Mouse (Mus musculus) gastrocnemius, postnatal 4 days (tissue): ENCODE measurements around the gene Gm3685. TPM values are rescaled to one million over a fixed set of nuclear protein-coding genes. Genes with fewer than 3 reads are reported as not detected.
"Not testable (repeated sequence)": the region's sequence is repeated elsewhere in the genome, so short reads cannot be mapped to it uniquely, and the experiment has no call there.

ENCODE experiments used
- DNase-seq, 2 experiments: peaks; one replicate each; pipeline ENCODE4 v3.0.0; 2021 to 2022; ENCODE audit warnings: low spot score in 2 of 2, mixed read lengths in 2 of 2
- long read RNA-seq, 2 experiments: library from polyadenylated mRNA; stranded (forward); transcript quantifications; one replicate each; pipeline ENCODE4 v2.0.0; 2021
- total RNA-seq, 2 experiments: library from RNA; stranded (reverse); gene quantifications; 2 replicates each; pipeline ENCODE4 v1.2.3; 2021

Gene Gm3685
- not detected for total RNA-seq
- long read RNA-seq, experiment 1 = 0 reads
- long read RNA-seq, experiment 2 = 0 reads

GRCm38 (mm10) chr14:7044870-7045269 is at the start of gene Gm3685:
Gene Gm3685 (minus strand): TSS chr14:7044970.
- DNase-seq = not testable (repeated sequence)

GRCm38 (mm10) chr14:7026781-7027749 is 17.7 kb downstream of the Gm3685 start, which contains the start of gene Gm10406:
Gene Gm10406 (minus strand): TSS chr14:7027449.
- DNase-seq = peak in 1 of 2 experiments; percentile 9

DNA sequence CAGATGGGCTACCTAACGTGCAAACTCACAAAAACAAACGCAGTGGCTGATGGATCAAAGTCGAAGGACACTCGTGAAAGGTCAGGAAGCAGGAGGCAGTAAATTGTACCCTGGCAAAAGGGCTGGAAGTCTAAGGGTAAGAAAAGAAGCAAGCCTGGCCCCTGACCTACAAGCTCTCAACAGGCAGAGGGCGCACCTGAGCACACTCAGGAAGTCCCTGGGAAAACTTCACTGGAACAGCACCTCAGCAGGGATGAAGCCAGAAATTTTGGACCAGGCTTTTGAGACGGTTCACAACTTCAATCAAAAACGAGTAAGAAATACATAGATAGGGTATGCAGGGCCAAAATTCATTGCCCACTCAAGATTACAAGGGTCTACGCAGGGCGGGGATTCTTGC is 18.5 kb downstream of the Gm3685 start:
- not testable (repeated sequence) for DNase-seq

Other genes with a start within 250 kb of the Gm3685 start
- gene Gm3642, start 204.7 kb downstream of the Gm3685 start, total RNA-seq = not detected
- gene Gm3667, start 155.0 kb downstream of the Gm3685 start, total RNA-seq = 1 to 10 TPM in 1 of 2 experiments, under 1 TPM in 1; 0.69 to 2.2 TPM
- gene Gm6356, start 71.2 kb downstream of the Gm3685 start, total RNA-seq = not detected
- under 1 TPM in 1 of 2 experiments, not detected in 1; 0.34 TPM for gene Gm10406, start 17.5 kb downstream of the Gm3685 start, total RNA-seq
- gene Gm3696, start 55.7 kb upstream of the Gm3685 start, total RNA-seq = 1 to 10 TPM in 1 of 2 experiments, under 1 TPM in 1; 0.91 to 1.9 TPM
- gene Gm6676, start 80.4 kb upstream of the Gm3685 start, total RNA-seq = under 1 TPM in 1 of 2 experiments, not detected in 1; 0.15 TPM
- gene Gm3512, start 129.6 kb upstream of the Gm3685 start, total RNA-seq = under 1 TPM; 0.49 TPM
- gene Gm16434, start 149.6 kb upstream of the Gm3685 start, total RNA-seq = under 1 TPM in 1 of 2 experiments, not detected in 1; 0.15 TPM
- gene Gm3727, start 219.7 kb upstream of the Gm3685 start, total RNA-seq = not detected